Mouse (Mus musculus): ENCODE measurements around the gene Tspan31. TPM values are rescaled to one million over a fixed set of nuclear protein-coding genes. Genes with fewer than 3 reads are reported as not detected.
"Not testable (repeated sequence)": the region's sequence is repeated elsewhere in the genome, so short reads cannot be mapped to it uniquely, and the experiment has no call there.

Tspan31 gene
- total RNA-seq, 2 experiments from 2014 or later: 106 to 118 TPM

- no peak for DNase-seq
Observed at GRCm38 (mm10) chr10:127083915-127084306, 13.8 kb upstream of the Tspan31 start.

- no peak for DNase-seq
Observed at GRCm38 (mm10) chr10:127083292-127083914, 13.3 kb upstream of the Tspan31 start.

- no peak for DNase-seq
Observed at GRCm38 (mm10) chr10:127081996-127082620, 12.0 kb upstream of the Tspan31 start.

GRCm38 (mm10) chr10:127080901-127081780 is 11.1 kb upstream of the Tspan31 start:
- DNase-seq: peak in 1 of 2 experiments; percentile 35

GRCm38 (mm10) chr10:127079665-127080391 is 9.8 kb upstream of the Tspan31 start:
- DNase-seq: peak in 1 of 2 experiments; percentile 31

- DNase-seq: no peak
Observed at GRCm38 (mm10) chr10:127078677-127079575, 8.9 kb upstream of the Tspan31 start.

GRCm38 (mm10) chr10:127078001-127078676 is 8.1 kb upstream of the Tspan31 start:
- DNase-seq: no peak

- DNase-seq: no peak
Observed at GRCm38 (mm10) chr10:127077515-127077914, 7.5 kb upstream of the Tspan31 start.

- DNase-seq: no peak
Observed at GRCm38 (mm10) chr10:127076082-127076481, 6.0 kb upstream of the Tspan31 start.

- no peak for DNase-seq
Observed at GRCm38 (mm10) chr10:127075651-127076050, 5.6 kb upstream of the Tspan31 start.

GRCm38 (mm10) chr10:127075080-127075479 is 5.0 kb upstream of the Tspan31 start, which contains the start of gene Agap2:
TSS of gene Agap2 (plus strand) at chr10:127075284.
- no peak for DNase-seq

GRCm38 (mm10) chr10:127073981-127074380 is 3.9 kb upstream of the Tspan31 start:
- no peak for DNase-seq

- DNase-seq: not testable (repeated sequence)
Observed at GRCm38 (mm10) chr10:127072969-127073368, 2.9 kb upstream of the Tspan31 start.

- DNase-seq: not testable (repeated sequence)
Observed at GRCm38 (mm10) chr10:127072270-127072669, 2.2 kb upstream of the Tspan31 start.

- DNase-seq: no peak
Observed at GRCm38 (mm10) chr10:127071203-127071602, 1.1 kb upstream of the Tspan31 start.

- DNase-seq: no peak
Observed at GRCm38 (mm10) chr10:127069281-127070189, 529 bp downstream of the Tspan31 start.

GRCm38 (mm10) chr10:127068360-127069038 is 1.6 kb downstream of the Tspan31 start:
- DNase-seq: no peak

GRCm38 (mm10) chr10:127066519-127067018 is 3.5 kb downstream of the Tspan31 start:
- no peak for DNase-seq

Data from adrenal gland, postnatal 36 days (tissue).